Mouse (Mus musculus) forebrain, embryonic 16.5 days (tissue): ENCODE results near the gene Sf3b5. TPM values are rescaled to one million over a fixed set of nuclear protein-coding genes. Genes with fewer than 3 reads are reported as not detected.

Source experiments
- polyA plus RNA-seq: library from polyadenylated mRNA; unstranded; fragments of >200 nt; fragmentation: Nextera tagmentation; extraction: Ambion mirVana; gene quantifications from 2 replicates; pipeline ENCODE4 v1.2.1, GENCODE M21; 2015

Gene Sf3b5
- polyA plus RNA-seq, 1 experiment from 2014 or later, result 25.1 TPM

Other genes starting within 250 kb of the Sf3b5 start
- 18.8 and 20.3 TPM in 2 replicates for gene Utrn, start 136.0 kb upstream of the Sf3b5 start, polyA plus RNA-seq
- gene Stx11, start 41.0 kb upstream of the Sf3b5 start, polyA plus RNA-seq, result 1.3 TPM in 2 replicates
- gene Plagl1, start 55.2 kb downstream of the Sf3b5 start, polyA plus RNA-seq, result 38.6 and 42.3 TPM in 2 replicates
- gene Zc2hc1b, start 172.7 kb downstream of the Sf3b5 start, polyA plus RNA-seq, result not detected in 2 replicates
- gene Ltv1, start 187.8 kb downstream of the Sf3b5 start, polyA plus RNA-seq, result 30.5 and 40.3 TPM in 2 replicates